Mouse (Mus musculus) MEL (cell line): Measurements from ENCODE around the gene Capn12. TPM values are rescaled to one million over a fixed set of nuclear protein-coding genes. Genes with fewer than 3 reads are reported as not detected.

Experiments used
- DNase-seq: peaks from one replicate; pipeline ENCODE4 v3.0.0; 2011; ENCODE audit warnings: low read depth, low spot score
- H3K27ac ChIP-seq: 2 replicates; pipeline ENCODE4 v1.5.1; 2012; ENCODE audit warnings: low read depth, mild to moderate bottlenecking, control low read depth, low read length, moderate library complexity; ENCODE audit not compliant: control insufficient read depth
- H3K27me3 ChIP-seq, 2 experiments: fragments of 150-350 bp in 1 of 2; sonication (generic) in 1 of 2; 2 replicates each; pipeline ENCODE4 v1.6.1; 2012; ENCODE audit warnings: low read length in 2 of 2, mild to moderate bottlenecking in 2 of 2, improper control_type of control experiment in 1 of 2, moderate library complexity in 1 of 2; ENCODE audit not compliant: insufficient read depth in 2 of 2, control insufficient read depth in 1 of 2
- H3K36me3 ChIP-seq, 2 experiments: 2 replicates each; pipeline ENCODE4 v1.6.1; 2012 to 2014; ENCODE audit warnings: low read length in 2 of 2, improper control_type of control experiment in 1 of 2, inconsistent platforms in 1 of 2, mild to moderate bottlenecking in 1 of 2; ENCODE audit not compliant: insufficient read depth in 2 of 2, control insufficient read depth in 1 of 2
- H3K4me1 ChIP-seq, 2 experiments: fragments of 150-350 bp in 1 of 2; sonication (generic) in 1 of 2; 2 replicates each; pipeline ENCODE4 v1.6.1; 2012; ENCODE audit warnings: low read length in 2 of 2, improper control_type of control experiment in 1 of 2, mild to moderate bottlenecking in 1 of 2; ENCODE audit not compliant: insufficient read depth in 2 of 2, control insufficient read depth in 1 of 2
- H3K4me3 ChIP-seq, 2 experiments: fragments of 150-350 bp in 1 of 2; sonication (generic) in 1 of 2; 2 replicates each; pipeline ENCODE4 v1.5.1; 2012; ENCODE audit warnings: low read depth in 2 of 2, low read length in 2 of 2, mild to moderate bottlenecking in 2 of 2, moderate library complexity in 2 of 2, control low read depth in 1 of 2, improper control_type of control experiment in 1 of 2; ENCODE audit not compliant: control insufficient read depth in 1 of 2, insufficient read depth in 1 of 2
- H3K79me2 ChIP-seq: 2 replicates; pipeline ENCODE4 v1.6.1; 2012; ENCODE audit warnings: mild to moderate bottlenecking, low read length, moderate library complexity; ENCODE audit not compliant: control insufficient read depth, poor library complexity, insufficient read depth
- H3K9ac ChIP-seq: 2 replicates; pipeline ENCODE4 v1.6.1; 2012; ENCODE audit warnings: low read depth, mild to moderate bottlenecking, control low read depth, low read length, moderate library complexity; ENCODE audit not compliant: control insufficient read depth, poor library complexity, severe bottlenecking
- H3K9me3 ChIP-seq: fragments of 150-350 bp; sonication (generic); replicated peaks from 2 replicates; pipeline ENCODE4 v1.6.1; 2012; ENCODE audit warnings: mild to moderate bottlenecking, low read length, improper control_type of control experiment, moderate library complexity; ENCODE audit not compliant: insufficient read depth
- CTCF ChIP-seq, 3 experiments: IDR thresholded peaks in 2 of 3; conservative IDR thresholded peaks in 1 of 3; 2 replicates each; pipeline ENCODE4 v1.5.1; 2011 to 2012; ENCODE audit warnings: low read length in 3 of 3, low read depth in 2 of 3, mild to moderate bottlenecking in 2 of 3, improper control_type of control experiment in 1 of 3, inconsistent platforms in 1 of 3, mixed read lengths in 1 of 3, moderate library complexity in 1 of 3; ENCODE audit not compliant: control insufficient read depth in 1 of 3, insufficient read depth in 1 of 3, poor library complexity in 1 of 3, severe bottlenecking in 1 of 3
- E2F4 ChIP-seq: IDR thresholded peaks from 2 replicates; pipeline ENCODE4 v1.6.1; 2011; ENCODE audit warnings: low read depth, low read length, improper control_type of control experiment, borderline replicate concordance
- EP300 ChIP-seq, 2 experiments: IDR thresholded peaks; 2 replicates each; pipeline ENCODE4 v1.6.1; 2011; ENCODE audit warnings: improper control_type of control experiment in 2 of 2, low read length in 2 of 2, low read depth in 1 of 2, mild to moderate bottlenecking in 1 of 2
- GABPA ChIP-seq: IDR thresholded peaks from 2 replicates; pipeline ENCODE4 v1.6.1; 2012; ENCODE audit warnings: low read depth, mild to moderate bottlenecking, inconsistent platforms, low read length, improper control_type of control experiment, moderate library complexity
- HCFC1 ChIP-seq: IDR thresholded peaks from 2 replicates; pipeline ENCODE4 v1.6.1; 2012; ENCODE audit warnings: low read depth, mild to moderate bottlenecking, inconsistent platforms, low read length, improper control_type of control experiment, moderate library complexity
- JUND ChIP-seq: IDR thresholded peaks from 2 replicates; pipeline ENCODE4 v1.6.1; 2011; ENCODE audit warnings: low read depth, mild to moderate bottlenecking, improper control_type of control experiment, low read length
- KAT2A ChIP-seq: conservative IDR thresholded peaks from 2 replicates; pipeline ENCODE4 v1.6.1; 2012; ENCODE audit warnings: low read depth, low read length, improper control_type of control experiment, inconsistent platforms
- MAFK ChIP-seq: IDR thresholded peaks from 2 replicates; pipeline ENCODE4 v1.6.1; 2011; ENCODE audit warnings: low read depth, mild to moderate bottlenecking, low read length, improper control_type of control experiment, borderline replicate concordance
- MXI1 ChIP-seq: IDR thresholded peaks from 2 replicates; pipeline ENCODE4 v1.6.1; 2011; ENCODE audit warnings: mild to moderate bottlenecking, low read depth, low read length, improper control_type of control experiment
- MYC ChIP-seq: IDR thresholded peaks from 2 replicates; pipeline ENCODE4 v1.6.1; 2011; ENCODE audit warnings: low read depth, mild to moderate bottlenecking, low read length, improper control_type of control experiment, moderate library complexity
- NELFE ChIP-seq: IDR thresholded peaks from 2 replicates; pipeline ENCODE4 v1.6.1; 2011; ENCODE audit warnings: low read depth, low read length, improper control_type of control experiment
- NRF1 ChIP-seq: IDR thresholded peaks from 2 replicates; pipeline ENCODE4 v1.6.1; 2014; ENCODE audit warnings: low read depth, mild to moderate bottlenecking, inconsistent platforms, low read length, improper control_type of control experiment, moderate library complexity; ENCODE audit not compliant: poor library complexity, insufficient read depth, severe bottlenecking
- POLR2AphosphoS5 ChIP-seq: IDR thresholded peaks from 2 replicates; pipeline ENCODE4 v1.6.1; 2012; ENCODE audit warnings: low read depth, borderline replicate concordance, mild to moderate bottlenecking, inconsistent platforms, low read length, moderate library complexity, mixed read lengths
- RAD21 ChIP-seq: IDR thresholded peaks from 2 replicates; pipeline ENCODE4 v1.6.1; 2011; ENCODE audit warnings: mild to moderate bottlenecking, low read depth, low read length, improper control_type of control experiment
- SIN3A ChIP-seq: IDR thresholded peaks from 2 replicates; pipeline ENCODE4 v1.6.1; 2012; ENCODE audit warnings: low read length, improper control_type of control experiment, inconsistent platforms
- SMC3 ChIP-seq: IDR thresholded peaks from 2 replicates; pipeline ENCODE4 v1.6.1; 2011; ENCODE audit warnings: low read depth, low read length, improper control_type of control experiment
- TAL1 ChIP-seq: IDR thresholded peaks from 2 replicates; pipeline ENCODE4 v1.6.1; 2012; ENCODE audit warnings: mild to moderate bottlenecking, inconsistent platforms, low read length, moderate library complexity, mixed read lengths
- TCF12 ChIP-seq: IDR thresholded peaks from 2 replicates; pipeline ENCODE4 v1.6.1; 2014; ENCODE audit warnings: low read depth, mild to moderate bottlenecking, inconsistent platforms, low read length, improper control_type of control experiment, moderate library complexity
- UBTF ChIP-seq: IDR thresholded peaks from 2 replicates; pipeline ENCODE4 v1.6.1; 2012; ENCODE audit warnings: low read depth, mild to moderate bottlenecking, inconsistent platforms, low read length, improper control_type of control experiment, moderate library complexity, borderline replicate concordance; ENCODE audit not compliant: insufficient read depth
- USF1 ChIP-seq: IDR thresholded peaks from 2 replicates; pipeline ENCODE4 v1.6.1; 2014; ENCODE audit warnings: low read depth, mild to moderate bottlenecking, inconsistent platforms, low read length, improper control_type of control experiment, moderate library complexity
- USF2 ChIP-seq, 2 experiments: IDR thresholded peaks; 2 replicates each; pipeline ENCODE4 v1.6.1; 2011 to 2012; ENCODE audit warnings: improper control_type of control experiment in 2 of 2, low read length in 2 of 2, borderline replicate concordance in 1 of 2, inconsistent platforms in 1 of 2, low read depth in 1 of 2, mild to moderate bottlenecking in 1 of 2; ENCODE audit not compliant: insufficient read depth in 1 of 2
- ZC3H11A ChIP-seq: IDR thresholded peaks from 2 replicates; pipeline ENCODE4 v1.6.1; 2012; ENCODE audit warnings: low read depth, mild to moderate bottlenecking, inconsistent platforms, low read length, improper control_type of control experiment
- ZNF384 ChIP-seq: IDR thresholded peaks from 2 replicates; pipeline ENCODE4 v1.6.1; 2012; ENCODE audit warnings: low read depth, mild to moderate bottlenecking, inconsistent platforms, low read length, improper control_type of control experiment
- polyA plus RNA-seq, 2 experiments: library from polyadenylated mRNA; stranded (reverse) in 1 of 2; unstranded in 1 of 2; fragments of >175 nt in 1 of 2; fragments of >200 nt in 1 of 2; gene quantifications; 2 replicates each; pipeline versions ENCODE4 v1.2.1 to v1.2.4; 2012; ENCODE audit warnings: low replicate concordance in 2 of 2, low read depth in 1 of 2; ENCODE audit not compliant: insufficient read length in 2 of 2, insufficient read depth in 1 of 2, missing spikeins in 1 of 2
- total RNA-seq: library from RNA; depleted of rRNA; stranded (reverse); fragments of 300-350 nt; gene quantifications from 2 replicates; pipeline ENCODE4 v1.2.3, GENCODE M21; 2012

Gene Capn12
- total and polyA plus RNA-seq, 3 experiments: 0.19 TPM; not detected in 2

GRCm38 (mm10) chr7:28893643-28894265 is 12.5 kb downstream of the Capn12 start:
- TF ChIP-seq EP300 (IDR thresholded peaks at IDR 0.05; ENCODE audit: low read depth in 1 of 2, low read length in 2 of 2): no peak
- no peak for TF ChIP-seq MYC
- peak; percentile 54 for TF ChIP-seq RAD21
- TF ChIP-seq ZC3H11A: peak; percentile 50
- no peak for TF ChIP-seq UBTF
- no peak for TF ChIP-seq SIN3A
- TF ChIP-seq NRF1: no peak
- no peak for TF ChIP-seq MAFK
- TF ChIP-seq ZNF384: no peak
- TF ChIP-seq CTCF (IDR thresholded peaks at IDR 0.05 in 2 of 3, conservative IDR thresholded peaks at IDR 0.05 in 1 of 3; ENCODE audit: control insufficient read depth in 1 of 3, insufficient read depth in 1 of 3, low read depth in 2 of 3, low read length in 3 of 3, poor library complexity in 1 of 3, severe bottlenecking in 1 of 3): peak; percentile 17 to 72 (median 69); a peak in 5 of 6 replicates
- no peak for TF ChIP-seq E2F4
- no peak for TF ChIP-seq KAT2A
- no peak for TF ChIP-seq POLR2AphosphoS5
- TF ChIP-seq MXI1: no peak
- TF ChIP-seq USF1: no peak
- peak; percentile 73 for TF ChIP-seq SMC3
- no peak for TF ChIP-seq GABPA
- TF ChIP-seq HCFC1: no peak
- TF ChIP-seq USF2 (IDR thresholded peaks at IDR 0.05; ENCODE audit: borderline replicate concordance in 1 of 2, insufficient read depth in 1 of 2, low read depth in 1 of 2, low read length in 2 of 2): no peak
- TF ChIP-seq JUND: no peak
- TF ChIP-seq TAL1: no peak
- TF ChIP-seq NELFE: no peak
- TF ChIP-seq TCF12: no peak
- H3K79me2 ChIP-seq: no peaks in the 10 kb centered on the region
- H3K9me3 ChIP-seq: no peaks in the 10 kb centered on the region
- H3K36me3 ChIP-seq: peaks cover 0 to 7% of the 10 kb centered on the region in 2 experiments; a peak in 1 of 4 replicates
- H3K4me3 ChIP-seq: no peak overlapping the region
- H3K9ac ChIP-seq: no peak overlapping the region
- no peak overlapping the region for H3K27ac ChIP-seq
- H3K27me3 ChIP-seq: no peaks in the 10 kb centered on the region
- peak; percentile 52 for DNase-seq
- H3K4me1 ChIP-seq: no peaks in the 10 kb centered on the region
